Mouse (Mus musculus) liver, embryonic 14.5 days (tissue): ENCODE data around the gene Sufu.

Source experiments
- CTCF ChIP-seq: IDR thresholded peaks from 2 replicates; pipeline ENCODE4 v1.5.1; 2016; ENCODE audit warnings: antibody characterized with exemption, low read depth, control low read depth
- EP300 ChIP-seq: IDR thresholded peaks from 2 replicates; pipeline ENCODE4 v1.6.1; 2016; ENCODE audit warnings: antibody characterized with exemption, low read depth

GRCm38 (mm10) chr19:46510824-46511223 is 114.1 kb downstream of the Sufu start:
- TF ChIP-seq CTCF (peak; percentile 69), EP300 (no peak)
